Mouse (Mus musculus) gonadal fat pad, adult 2 months (tissue): ENCODE measurements around the gene Zbtb39. TPM values are rescaled to one million over a fixed set of nuclear protein-coding genes. Genes with fewer than 3 reads are reported as not detected.

ENCODE experiments used
- polyA plus RNA-seq: library from polyadenylated mRNA; depleted of rRNA; stranded (reverse); fragments of >200 nt; gene quantifications from 2 replicates; pipeline ENCODE4 v1.2.3, GENCODE M21; 2012; rRNA removed

Zbtb39 gene
- polyA plus RNA-seq, 1 experiment: 8.8 TPM

Other genes with a start within 250 kb of the Zbtb39 start
- gene Stac3, start 237.9 kb upstream of the Zbtb39 start, polyA plus RNA-seq: 1.1 and 2.1 TPM in 2 replicates
- gene Ndufa4l2, start 224.6 kb upstream of the Zbtb39 start, polyA plus RNA-seq: 25.5 and 29.3 TPM in 2 replicates
- gene Shmt2, start 217.1 kb upstream of the Zbtb39 start, polyA plus RNA-seq: 103 and 134 TPM in 2 replicates
- 11.6 and 26.9 TPM in 2 replicates for gene Nxph4, start 205.0 kb upstream of the Zbtb39 start, polyA plus RNA-seq
- gene Lrp1, start 118.4 kb upstream of the Zbtb39 start, polyA plus RNA-seq: 99.2 and 173 TPM in 2 replicates
- 73.8 and 92.7 TPM in 2 replicates for gene Stat6, start 96.6 kb upstream of the Zbtb39 start, polyA plus RNA-seq
- 3.5 and 4.4 TPM in 2 replicates for gene Nemp1, start 72.6 kb upstream of the Zbtb39 start, polyA plus RNA-seq
- 35.9 and 41.2 TPM in 2 replicates for gene Nab2, start 71.0 kb upstream of the Zbtb39 start, polyA plus RNA-seq
- 0.15 and 0.22 TPM in 2 replicates for gene Myo1a, start 34.4 kb upstream of the Zbtb39 start, polyA plus RNA-seq
- gene Tac2, start 15.1 kb upstream of the Zbtb39 start, polyA plus RNA-seq: 1.1 TPM in 2 replicates
- 5.0 and 5.1 TPM in 2 replicates for gene Gpr182, start 12.2 kb downstream of the Zbtb39 start, polyA plus RNA-seq
- gene Rdh1, start 20.2 kb downstream of the Zbtb39 start, polyA plus RNA-seq: 0.59 and 0.98 TPM in 2 replicates
- 1.1 and 1.3 TPM in 2 replicates for gene Rdh16f1, start 20.2 kb downstream of the Zbtb39 start, polyA plus RNA-seq
- 0.31 TPM in 1 of 2 replicates, not detected in the other for gene Rdh9, start 36.8 kb downstream of the Zbtb39 start, polyA plus RNA-seq
- 1.6 and 2.2 TPM in 2 replicates for gene Rdh16, start 61.6 kb downstream of the Zbtb39 start, polyA plus RNA-seq
- not detected in 2 replicates for gene Rdh19, start 110.4 kb downstream of the Zbtb39 start, polyA plus RNA-seq
- 0.09 and 0.11 TPM in 2 replicates for gene Rdh16f2, start 126.9 kb downstream of the Zbtb39 start, polyA plus RNA-seq
- 0.36 and 1.4 TPM in 2 replicates for gene Rdh7, start 149.3 kb downstream of the Zbtb39 start, polyA plus RNA-seq
- 0.04 and 0.30 TPM in 2 replicates for gene Sdr9c7, start 159.0 kb downstream of the Zbtb39 start, polyA plus RNA-seq